Mouse (Mus musculus): ENCODE data around the gene 4930415O20Rik. TPM values are rescaled to one million over a fixed set of nuclear protein-coding genes. Genes with fewer than 3 reads are reported as not detected.

The 4930415O20Rik gene
- polyA plus RNA-seq, 1 experiment from 2014 or later = not detected

DNA sequence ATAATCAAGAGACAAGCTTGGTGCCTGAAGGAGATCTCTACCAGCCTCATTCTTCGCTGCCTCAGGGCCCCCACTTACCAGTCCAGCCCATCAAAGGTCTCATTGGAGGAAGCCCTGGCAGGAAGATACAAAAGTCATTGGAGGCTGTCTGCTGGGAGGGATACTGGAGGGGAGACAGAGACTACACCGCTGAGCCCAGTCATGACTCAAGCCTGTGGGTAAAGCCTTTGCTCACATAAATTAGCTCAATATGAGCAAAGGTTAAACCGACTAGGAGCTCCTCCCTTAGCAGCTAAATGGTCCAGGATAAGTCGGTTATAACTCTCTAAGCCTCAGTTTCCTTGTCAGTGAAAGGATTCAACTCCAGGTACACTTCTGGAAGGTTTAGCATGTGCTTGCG lies 24.2 kb downstream of the 4930415O20Rik start:
- 89% methylated on average over 5 of the region's 5 CpGs for WGBS
- H3K9me3 ChIP-seq (ENCODE audit: control insufficient read depth, low read length) = no peaks in the 10 kb centered on the region
- no peak overlapping the region for H3K4me2 ChIP-seq (replicated peaks; ENCODE audit: low read depth, low read length)
- no peaks in the 10 kb centered on the region for H3K4me1 ChIP-seq (replicated peaks; ENCODE audit: control insufficient read depth, insufficient read depth, low read length)
- no peak for ATAC-seq (ENCODE audit: low FRiP score)
- no peak overlapping the region for H3K27ac ChIP-seq (ENCODE audit: low read depth, low read length)
- H3K4me3 ChIP-seq (ENCODE audit: low read depth, low read length) = no peak overlapping the region
- DNase-seq (ENCODE audit: low spot score) = no peak
- no peaks in the 10 kb centered on the region for H3K27me3 ChIP-seq (ENCODE audit: control insufficient read depth, insufficient read depth, low read length)
- no peak overlapping the region for H3K9ac ChIP-seq (ENCODE audit: low read depth, low read length)
- H3K36me3 ChIP-seq (ENCODE audit: control insufficient read depth, insufficient read depth, low read length) = peaks cover 13% of the 10 kb centered on the region

DNA sequence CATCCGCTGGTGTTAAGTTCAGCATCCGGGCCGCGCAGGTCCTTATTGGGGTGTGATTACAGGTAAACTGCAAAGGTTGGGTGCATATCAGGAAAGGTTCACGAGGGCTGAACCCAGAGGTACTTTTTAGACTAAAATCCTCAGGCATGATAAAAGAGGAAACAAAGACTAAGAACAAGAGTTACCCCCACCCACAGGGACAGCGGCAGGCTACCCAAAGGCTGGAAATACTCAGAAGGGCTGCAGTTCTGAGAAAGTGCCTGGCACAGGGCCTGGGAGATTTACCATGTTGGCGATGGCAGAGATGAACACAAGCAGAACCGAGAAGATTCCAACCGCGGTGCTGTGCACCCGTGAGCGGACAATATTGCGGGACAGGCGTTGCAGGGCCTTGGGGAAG lies 25.8 kb downstream of the 4930415O20Rik start:
- DNase-seq (ENCODE audit: low spot score) (no peak), ATAC-seq (ENCODE audit: low FRiP score) (no peak)
- peaks cover 12% of the 10 kb centered on the region for H3K36me3 ChIP-seq (ENCODE audit: control insufficient read depth, insufficient read depth, low read length)
- H3K9ac ChIP-seq (ENCODE audit: low read depth, low read length) = no peak overlapping the region
- H3K9me3 ChIP-seq (ENCODE audit: control insufficient read depth, low read length) = no peaks in the 10 kb centered on the region
- H3K4me1 ChIP-seq (replicated peaks; ENCODE audit: control insufficient read depth, insufficient read depth, low read length) = no peaks in the 10 kb centered on the region
- no peak overlapping the region for H3K27ac ChIP-seq (ENCODE audit: low read depth, low read length)
- H3K4me3 ChIP-seq (ENCODE audit: low read depth, low read length) = no peak overlapping the region
- WGBS = 95% methylated on average over 14 of the region's 14 CpGs
- H3K27me3 ChIP-seq (ENCODE audit: control insufficient read depth, insufficient read depth, low read length) = no peaks in the 10 kb centered on the region
- H3K4me2 ChIP-seq (replicated peaks; ENCODE audit: low read depth, low read length) = no peak overlapping the region

DNA sequence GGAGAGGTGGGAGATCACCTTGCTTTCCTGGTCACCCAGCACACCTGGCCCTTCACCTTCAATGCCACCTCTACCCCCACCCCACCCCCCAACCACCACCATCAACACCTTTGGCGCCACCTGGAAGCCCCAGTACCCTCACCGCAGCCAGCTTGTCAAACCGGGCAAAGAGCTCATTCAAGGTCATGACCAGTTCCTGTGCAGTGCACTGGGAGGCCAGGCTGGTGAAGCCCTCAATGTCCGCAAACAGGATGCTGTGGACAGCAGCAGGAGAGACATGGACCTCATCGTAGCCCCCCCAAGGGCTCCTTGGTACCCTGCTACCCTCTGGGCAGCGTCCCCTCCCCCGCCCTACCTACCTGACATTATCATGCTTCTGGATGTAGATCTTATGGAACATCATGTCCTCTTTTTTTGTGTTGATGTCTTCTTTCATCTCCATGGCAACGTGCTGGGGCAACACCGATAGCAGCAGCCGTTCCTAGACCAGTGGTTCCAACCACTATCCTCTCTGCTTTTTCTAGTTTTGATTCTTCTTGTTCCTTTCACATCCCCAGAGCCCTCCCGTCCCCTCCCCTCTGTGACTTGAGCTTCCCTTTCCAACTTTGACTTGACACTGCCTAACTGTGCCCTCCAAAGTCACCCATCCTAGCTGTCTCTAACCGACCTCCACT lies 29.4 kb downstream of the 4930415O20Rik start:
- Histone ChIP-seq H3K4me2 (replicated peaks; ENCODE audit: low read depth, low read length) (no peak overlapping the region), H3K27ac (ENCODE audit: low read depth, low read length) (no peak overlapping the region), H3K27me3 (ENCODE audit: control insufficient read depth, insufficient read depth, low read length) (no peaks in the 10 kb centered on the region), H3K9me3 (ENCODE audit: control insufficient read depth, low read length) (no peaks in the 10 kb centered on the region), H3K36me3 (ENCODE audit: control insufficient read depth, insufficient read depth, low read length) (peaks cover 15% of the 10 kb centered on the region), H3K9ac (ENCODE audit: low read depth, low read length) (no peak overlapping the region), H3K4me3 (ENCODE audit: low read depth, low read length) (no peak overlapping the region), H3K4me1 (replicated peaks; ENCODE audit: control insufficient read depth, insufficient read depth, low read length) (no peaks in the 10 kb centered on the region; the same call in 1 of the 2 replicates)
- ATAC-seq (ENCODE audit: low FRiP score) = no peak
- no peak for DNase-seq (ENCODE audit: low spot score)
- WGBS = 86% methylated on average over 12 of the region's 12 CpGs

DNA sequence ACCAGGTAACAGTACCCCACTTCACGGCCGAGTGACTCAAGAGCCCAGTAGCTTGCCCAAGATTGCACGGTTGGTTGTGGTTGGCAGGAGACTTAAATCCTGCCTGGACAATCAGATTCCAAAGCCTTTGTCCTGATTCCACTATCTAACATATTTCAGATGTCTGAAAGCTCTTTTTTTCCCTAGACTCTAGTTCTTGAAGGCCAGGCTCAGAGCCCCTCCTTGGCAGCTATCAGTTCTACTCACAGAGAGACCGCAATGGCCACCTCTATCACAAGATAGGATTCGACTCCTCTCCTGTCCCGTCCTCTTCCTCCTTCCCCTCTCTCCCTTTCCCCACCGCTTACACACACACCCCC lies 31.0 kb downstream of the 4930415O20Rik start:
- Histone ChIP-seq H3K9me3 (ENCODE audit: control insufficient read depth, low read length) (no peaks in the 10 kb centered on the region), H3K9ac (ENCODE audit: low read depth, low read length) (no peak overlapping the region), H3K27me3 (ENCODE audit: control insufficient read depth, insufficient read depth, low read length) (no peaks in the 10 kb centered on the region), H3K4me1 (replicated peaks; ENCODE audit: control insufficient read depth, insufficient read depth, low read length) (no peaks in the 10 kb centered on the region; the same call in 1 of the 2 replicates), H3K36me3 (ENCODE audit: control insufficient read depth, insufficient read depth, low read length) (peaks cover 10% of the 10 kb centered on the region), H3K4me3 (ENCODE audit: low read depth, low read length) (no peak overlapping the region; the same call in 1 of the 2 replicates), H3K4me2 (replicated peaks; ENCODE audit: low read depth, low read length) (no peak overlapping the region), H3K27ac (ENCODE audit: low read depth, low read length) (no peak overlapping the region)
- no peak for DNase-seq (ENCODE audit: low spot score)
- 85% methylated on average over 7 of the region's 7 CpGs for WGBS
- no peak for ATAC-seq (ENCODE audit: low FRiP score)

DNA sequence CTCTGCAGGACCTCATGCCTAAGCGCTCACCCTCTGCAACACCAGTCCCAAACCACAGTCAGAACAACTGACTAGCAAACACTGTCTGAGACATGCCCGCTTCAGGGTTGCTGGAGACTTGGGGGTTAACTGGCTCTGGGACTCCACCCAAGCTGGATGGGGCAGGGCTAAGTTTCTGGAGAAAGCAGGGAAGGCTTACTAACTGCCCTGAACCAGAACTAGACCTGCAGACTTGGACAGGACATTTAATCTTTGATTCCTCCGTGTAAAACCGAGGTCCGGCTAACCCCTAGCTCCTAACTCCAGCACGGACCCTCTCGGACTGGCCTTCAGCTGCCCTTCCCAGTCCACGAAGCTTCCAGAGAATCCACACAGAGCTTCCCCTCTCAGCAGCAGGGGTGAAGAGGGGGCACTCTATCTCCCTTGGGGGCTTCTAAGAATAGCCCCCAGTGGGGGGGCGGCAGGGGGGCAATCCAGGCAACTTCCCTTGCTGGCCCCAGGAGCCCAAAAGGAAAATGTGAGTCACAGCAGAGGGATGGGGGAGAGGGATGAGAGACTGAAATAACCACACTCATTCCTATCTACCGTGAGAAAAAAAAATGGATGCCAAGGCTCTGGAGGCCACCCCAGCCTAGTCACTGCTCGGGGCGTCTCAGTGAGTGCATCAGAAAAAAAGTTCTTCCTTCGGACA lies 31.5 kb downstream of the 4930415O20Rik start:
- Histone ChIP-seq H3K4me1 (replicated peaks; ENCODE audit: control insufficient read depth, insufficient read depth, low read length) (no peaks in the 10 kb centered on the region; the same call in 1 of the 2 replicates), H3K27me3 (ENCODE audit: control insufficient read depth, insufficient read depth, low read length) (no peaks in the 10 kb centered on the region), H3K27ac (ENCODE audit: low read depth, low read length) (no peak overlapping the region), H3K36me3 (ENCODE audit: control insufficient read depth, insufficient read depth, low read length) (peaks cover 10% of the 10 kb centered on the region), H3K4me3 (ENCODE audit: low read depth, low read length) (no peak overlapping the region), H3K9ac (ENCODE audit: low read depth, low read length) (no peak overlapping the region), H3K9me3 (ENCODE audit: control insufficient read depth, low read length) (no peaks in the 10 kb centered on the region), H3K4me2 (replicated peaks; ENCODE audit: low read depth, low read length) (no peak overlapping the region)
- no peak for ATAC-seq (ENCODE audit: low FRiP score)
- WGBS = 69% methylated on average over 13 of the region's 13 CpGs
- DNase-seq (ENCODE audit: low spot score) = no peak

DNA sequence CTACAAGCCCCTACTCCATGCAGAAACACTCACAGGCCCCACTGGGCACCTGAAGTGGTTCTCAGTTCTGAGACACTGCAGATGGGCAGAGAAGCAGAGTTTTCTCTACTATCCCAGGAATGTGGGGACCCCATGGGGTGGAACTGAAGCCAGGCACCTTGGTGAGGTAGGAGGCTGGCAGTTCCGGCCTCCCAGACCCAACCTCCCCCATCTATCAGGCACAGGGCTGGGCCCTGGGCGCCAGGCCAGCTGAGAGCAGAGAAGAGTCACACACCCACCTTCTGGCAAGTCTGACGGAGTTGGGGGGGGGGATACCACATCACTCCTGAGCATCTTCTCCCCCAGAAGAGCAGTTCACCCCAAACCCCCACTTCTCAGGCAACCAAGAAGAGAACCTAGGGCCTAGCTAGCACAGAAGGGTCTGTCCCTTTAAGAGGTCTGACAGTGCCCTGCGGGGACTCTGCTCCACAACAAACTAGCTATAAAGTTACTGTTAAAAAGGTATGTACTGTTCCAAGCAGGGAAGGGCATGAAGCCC lies 32.2 kb downstream of the 4930415O20Rik start:
- Histone ChIP-seq H3K4me1 (replicated peaks; ENCODE audit: control insufficient read depth, insufficient read depth, low read length) (peaks cover 5% of the 10 kb centered on the region), H3K9ac (ENCODE audit: low read depth, low read length) (no peak overlapping the region), H3K9me3 (ENCODE audit: control insufficient read depth, low read length) (no peaks in the 10 kb centered on the region), H3K36me3 (ENCODE audit: control insufficient read depth, insufficient read depth, low read length) (peaks cover 10% of the 10 kb centered on the region; the same call in 1 of the 2 replicates), H3K27me3 (ENCODE audit: control insufficient read depth, insufficient read depth, low read length) (no peaks in the 10 kb centered on the region), H3K27ac (ENCODE audit: low read depth, low read length) (no peak overlapping the region), H3K4me3 (ENCODE audit: low read depth, low read length) (no peak overlapping the region), H3K4me2 (replicated peaks; ENCODE audit: low read depth, low read length) (no peak overlapping the region)
- WGBS = 55% methylated on average over 4 of the region's 4 CpGs
- ATAC-seq (ENCODE audit: low FRiP score) (no peak), DNase-seq (ENCODE audit: low spot score) (no peak)

DNA sequence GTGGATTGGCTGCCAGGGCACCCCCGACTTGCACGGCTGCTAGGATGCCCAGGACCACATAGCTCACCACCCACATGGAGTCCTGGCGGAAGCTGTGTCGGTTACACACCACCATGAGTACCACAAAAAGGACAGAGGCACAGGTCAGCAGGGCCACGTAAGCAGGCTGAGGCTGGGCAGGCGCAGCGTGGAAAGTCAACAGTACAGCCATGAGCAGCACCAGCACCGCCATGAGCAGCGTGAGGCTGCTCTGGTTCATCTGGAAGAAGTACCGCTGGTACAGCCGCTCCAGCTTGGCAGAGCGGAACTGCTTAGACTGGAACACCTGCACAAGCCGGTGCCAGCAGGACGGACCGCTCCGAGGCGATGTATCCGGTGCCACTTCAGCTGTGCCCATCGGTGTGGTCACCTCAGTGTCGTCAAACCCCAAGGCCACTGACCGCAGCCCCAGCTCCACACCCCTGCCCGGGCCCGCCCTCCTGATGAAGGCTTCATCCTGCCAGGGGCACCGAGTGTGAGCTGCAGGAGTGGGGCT lies 33.3 kb downstream of the 4930415O20Rik start:
- ATAC-seq (ENCODE audit: low FRiP score) (no peak), DNase-seq (ENCODE audit: low spot score) (no peak)
- H3K9me3 ChIP-seq (ENCODE audit: control insufficient read depth, low read length) = no peaks in the 10 kb centered on the region
- H3K4me1 ChIP-seq (replicated peaks; ENCODE audit: control insufficient read depth, insufficient read depth, low read length) = peaks cover 7% of the 10 kb centered on the region
- no peak overlapping the region for H3K4me3 ChIP-seq (ENCODE audit: low read depth, low read length)
- peaks cover 7% of the 10 kb centered on the region; the same call in 1 of the 2 replicates for H3K36me3 ChIP-seq (ENCODE audit: control insufficient read depth, insufficient read depth, low read length)
- H3K9ac ChIP-seq (ENCODE audit: low read depth, low read length) = no peak overlapping the region
- no peak overlapping the region for H3K27ac ChIP-seq (ENCODE audit: low read depth, low read length)
- H3K27me3 ChIP-seq (ENCODE audit: control insufficient read depth, insufficient read depth, low read length) = no peaks in the 10 kb centered on the region
- WGBS = 97% methylated on average over 24 of the region's 24 CpGs
- H3K4me2 ChIP-seq (replicated peaks; ENCODE audit: low read depth, low read length) = no peak overlapping the region

DNA sequence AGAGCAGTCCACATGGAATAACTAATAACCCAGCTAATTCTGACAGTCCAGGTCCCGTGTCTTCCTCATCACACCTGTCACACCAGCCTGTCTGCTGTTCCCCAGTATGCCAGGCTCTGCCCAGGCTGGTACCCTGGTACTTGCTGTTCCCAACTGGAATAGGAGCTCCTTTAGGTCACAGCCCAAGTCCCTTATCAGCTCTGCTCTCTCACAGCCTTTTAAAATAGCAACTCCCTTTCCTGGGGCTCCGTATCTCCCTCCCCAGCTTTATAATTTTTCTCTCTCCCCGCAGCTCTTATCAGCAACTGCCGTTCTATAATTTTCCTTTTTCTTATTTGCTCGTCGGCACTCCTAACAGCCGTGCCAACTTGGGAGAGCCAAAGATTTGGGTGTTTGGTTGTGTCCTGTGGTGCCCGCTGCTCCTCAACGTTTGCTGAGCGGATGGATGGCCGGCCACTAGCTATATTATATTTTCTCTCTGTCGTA lies 35.3 kb downstream of the 4930415O20Rik start:
- Histone ChIP-seq H3K4me2 (replicated peaks; ENCODE audit: low read depth, low read length) (no peak overlapping the region), H3K36me3 (ENCODE audit: control insufficient read depth, insufficient read depth, low read length) (peaks cover 7% of the 10 kb centered on the region; the same call in 1 of the 2 replicates), H3K27ac (ENCODE audit: low read depth, low read length) (no peak overlapping the region), H3K9me3 (ENCODE audit: control insufficient read depth, low read length) (no peaks in the 10 kb centered on the region), H3K9ac (ENCODE audit: low read depth, low read length) (no peak overlapping the region), H3K4me3 (ENCODE audit: low read depth, low read length) (no peak overlapping the region), H3K27me3 (ENCODE audit: control insufficient read depth, insufficient read depth, low read length) (no peaks in the 10 kb centered on the region), H3K4me1 (replicated peaks; ENCODE audit: control insufficient read depth, insufficient read depth, low read length) (peaks cover 7% of the 10 kb centered on the region)
- no peak for ATAC-seq (ENCODE audit: low FRiP score)
- 93% methylated on average over 12 of the region's 12 CpGs for whole genome bisulfite sequencing
- DNase-seq (ENCODE audit: low spot score) = no peak

Data from hindbrain, embryonic 11.5 days (tissue).